Mouse (Mus musculus) testis, postnatal 10 days (tissue): ENCODE results near the gene Paf1.

ENCODE experiments used
- DNase-seq: peaks from one replicate; pipeline ENCODE4 v3.0.0; 2021; ENCODE audit warnings: low spot score

The Paf1 gene

DNA sequence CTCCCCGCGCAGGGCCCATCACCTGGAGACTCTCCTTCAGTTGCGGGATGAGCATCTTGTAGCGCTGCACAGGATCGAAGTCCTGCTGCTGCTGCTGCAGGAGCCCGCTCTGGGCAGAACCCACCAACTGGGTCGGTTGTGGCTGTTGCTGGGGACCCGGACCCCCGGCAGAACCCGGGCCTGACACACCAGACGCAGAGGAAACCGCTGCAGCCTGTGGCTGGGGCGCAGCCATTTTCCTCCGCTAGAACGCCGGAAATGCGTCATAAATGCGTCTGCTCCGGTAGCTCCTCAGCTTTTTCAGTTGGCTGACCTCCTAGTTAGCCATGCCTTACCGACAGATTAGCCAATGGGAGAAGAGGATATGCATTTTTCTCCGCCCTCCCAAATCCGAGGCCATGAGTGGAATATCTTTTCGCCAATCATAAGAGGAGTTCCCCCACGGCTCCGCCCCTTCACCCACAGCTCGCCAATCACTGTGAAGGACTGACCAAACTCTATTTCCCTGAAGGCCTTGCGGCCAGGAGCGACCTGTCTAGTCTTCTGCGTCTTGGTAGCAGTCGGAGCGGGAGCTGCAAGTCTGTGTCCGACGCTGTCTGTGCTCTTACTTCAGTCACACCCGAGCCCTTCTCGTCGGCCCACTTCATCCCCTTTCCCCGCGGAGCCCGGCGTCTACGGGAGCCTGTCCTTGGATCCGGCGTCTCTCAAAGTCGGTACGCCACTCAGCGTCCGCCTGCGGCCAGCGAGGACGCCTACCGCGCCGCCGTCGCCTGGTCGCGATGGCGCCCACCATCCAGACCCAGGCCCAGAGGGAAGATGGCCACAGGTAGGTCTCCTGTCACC lies at the start of gene Paf1, which contains the start of gene Med29:
Gene Paf1 (plus strand): TSS at position 523 of the 843 bp plus-strand sequence.
Gene Med29 (minus strand): TSS at position 280 of the 843 bp plus-strand sequence.
- peak; percentile 95 for DNase-seq

DNA sequence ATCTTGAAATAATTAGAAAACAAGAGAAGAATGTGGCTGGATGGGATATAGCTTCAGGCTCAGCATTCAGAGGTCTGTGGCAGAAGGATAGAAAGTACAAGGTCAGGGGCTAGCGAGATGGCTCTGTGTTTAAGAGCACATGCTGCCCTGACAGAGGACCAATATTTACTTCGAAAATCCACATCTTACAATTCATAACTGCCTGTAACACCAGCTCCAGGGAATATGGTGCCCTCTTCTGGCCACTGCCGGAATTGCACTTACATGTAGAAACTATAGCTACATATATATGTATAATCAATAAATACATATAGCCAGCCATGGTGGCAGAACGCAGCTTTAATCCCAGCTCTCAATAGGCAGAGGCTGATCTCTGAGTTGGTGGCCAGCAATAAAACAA lies 48.1 kb upstream of the Paf1 start:
- DNase-seq = peak; percentile 80

- DNase-seq = peak; percentile 81
Measured at GRCm38 (mm10) chr7:28347746-28348145, 45.0 kb upstream of the Paf1 start.

- no peak for DNase-seq
Measured at GRCm38 (mm10) chr7:28348601-28349000, 44.1 kb upstream of the Paf1 start.

GRCm38 (mm10) chr7:28350155-28350883 lies 42.4 kb upstream of the Paf1 start, which contains the start of gene Rps16:
Gene Rps16 (plus strand): TSS chr7:28350652.
- DNase-seq = peak; percentile 99

- no peak for DNase-seq
Measured at GRCm38 (mm10) chr7:28351676-28352191, 41.0 kb upstream of the Paf1 start.

DNA sequence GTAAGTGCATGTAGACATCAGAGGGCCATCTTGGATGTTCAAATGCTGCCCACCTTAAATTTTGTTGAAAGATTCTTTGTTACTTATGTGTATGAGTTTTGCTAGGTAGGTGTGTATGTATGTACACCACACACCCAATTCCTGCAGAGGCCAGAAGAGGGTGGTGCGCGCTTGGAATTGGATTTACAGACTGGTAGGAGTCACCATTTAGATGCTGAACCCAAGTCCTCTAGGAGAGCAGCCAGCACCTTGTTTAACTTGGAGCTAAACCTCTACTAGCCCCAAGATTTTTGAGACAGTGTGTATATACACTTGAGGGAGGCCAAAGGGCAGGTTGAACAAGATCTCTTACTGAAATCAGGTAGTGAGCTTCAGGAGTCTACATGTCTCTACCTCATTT lies 39.5 kb upstream of the Paf1 start:
- DNase-seq = no peak

GRCm38 (mm10) chr7:28354113-28354581 lies 38.6 kb upstream of the Paf1 start:
- no peak for DNase-seq

DNA sequence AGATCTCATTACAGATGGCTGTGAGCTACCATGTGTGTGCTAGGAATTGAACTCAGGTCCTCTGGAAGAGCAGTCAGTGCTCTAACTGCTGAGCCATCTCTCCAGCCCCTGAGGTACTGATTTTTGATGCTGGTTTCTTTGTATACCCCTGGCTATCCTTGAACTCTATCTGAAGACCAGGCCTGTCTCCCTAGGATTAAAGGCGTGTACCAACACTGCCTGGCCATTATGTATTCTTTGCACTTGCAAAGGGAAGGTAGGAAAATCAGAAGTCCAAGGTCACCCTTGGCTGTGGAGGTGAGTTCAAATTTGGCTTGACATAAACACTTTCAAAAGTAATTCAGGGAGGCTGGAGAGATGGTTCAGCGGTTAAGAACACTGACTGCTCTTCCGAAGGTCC lies 38.2 kb upstream of the Paf1 start:
- no peak for DNase-seq

DNA sequence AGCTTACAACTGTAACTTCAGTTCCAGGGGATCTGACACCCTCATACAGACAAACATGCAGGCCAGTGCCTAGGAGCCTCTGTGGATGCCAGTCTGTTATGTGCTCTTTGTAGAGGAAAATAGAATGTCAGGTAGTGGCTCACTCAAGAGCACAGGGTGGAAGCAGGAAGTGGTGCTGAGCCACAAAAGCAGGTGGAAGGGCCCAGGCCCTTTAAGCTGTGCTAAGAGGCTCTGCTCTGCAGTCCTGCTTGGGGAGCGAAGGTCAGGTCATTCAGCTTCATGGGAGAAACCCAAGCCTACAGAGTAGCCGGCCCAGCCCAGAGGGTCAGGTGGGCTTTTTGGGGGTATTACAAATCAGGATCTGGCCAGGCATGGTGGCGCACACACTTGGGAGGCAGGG lies 37.5 kb upstream of the Paf1 start:
- DNase-seq = no peak

GRCm38 (mm10) chr7:28356981-28357380 lies 35.8 kb upstream of the Paf1 start:
- peak; percentile 71 for DNase-seq

GRCm38 (mm10) chr7:28357984-28358383 lies 34.8 kb upstream of the Paf1 start:
- DNase-seq = no peak

GRCm38 (mm10) chr7:28358431-28358830 lies 34.3 kb upstream of the Paf1 start:
- no peak for DNase-seq

DNA sequence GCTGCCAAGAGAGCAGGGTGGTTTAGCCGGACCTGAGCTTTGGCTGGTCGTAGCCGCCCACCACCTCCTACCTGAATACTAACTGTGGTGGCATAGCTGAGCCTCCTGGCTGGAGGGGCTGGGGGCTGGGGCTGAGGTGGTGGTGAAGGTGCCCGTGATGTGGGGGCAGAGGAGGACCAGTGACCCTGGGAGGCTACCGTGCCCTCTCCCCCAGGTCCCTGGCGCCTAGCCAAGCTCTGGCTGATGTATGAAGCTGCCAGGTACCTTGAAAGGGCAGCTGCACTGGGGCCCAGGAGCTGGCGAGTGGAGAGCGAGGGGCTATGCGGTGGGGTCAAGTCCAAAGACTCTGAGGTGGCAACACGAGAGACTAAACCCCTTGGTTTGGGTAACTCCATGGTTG lies 32.9 kb upstream of the Paf1 start:
- DNase-seq = peak; percentile 77

- DNase-seq = no peak
Measured at GRCm38 (mm10) chr7:28360291-28360690, 32.5 kb upstream of the Paf1 start.

DNA sequence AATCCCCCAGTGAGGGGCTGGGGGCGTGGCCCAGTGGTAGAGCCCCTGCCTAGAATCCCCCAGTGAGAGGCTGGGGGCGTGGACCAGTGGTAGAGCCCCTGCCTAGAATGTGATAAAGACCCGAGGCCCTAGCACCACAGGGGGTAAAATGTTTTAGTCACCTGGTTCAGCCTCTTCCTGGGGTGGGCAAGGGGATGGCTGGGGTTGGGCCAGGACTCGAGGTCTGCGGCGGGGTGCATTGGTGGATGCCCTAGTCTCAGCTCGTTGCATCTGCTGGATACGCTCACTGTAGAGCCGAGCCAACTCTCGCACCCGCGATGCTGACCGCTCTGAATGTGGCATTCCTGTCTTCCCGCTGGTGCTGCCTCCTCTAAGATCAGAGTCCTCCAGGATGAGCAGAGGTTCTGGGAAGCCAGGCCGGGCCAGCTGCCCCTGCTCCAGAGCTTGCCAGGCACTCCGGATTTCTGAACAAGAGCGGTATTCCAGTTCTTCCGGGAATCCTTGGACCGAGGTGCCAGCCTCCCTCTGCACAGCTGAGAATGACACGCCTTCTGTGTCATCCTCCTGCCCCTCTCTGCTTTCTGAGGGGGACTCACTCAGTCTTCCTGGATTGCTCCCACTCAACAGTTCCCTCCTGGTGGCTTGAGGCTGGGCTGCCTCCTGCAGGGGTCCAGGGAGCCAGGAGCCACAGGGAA lies 31.0 kb upstream of the Paf1 start:
- DNase-seq = no peak

GRCm38 (mm10) chr7:28362441-28363060 lies 30.2 kb upstream of the Paf1 start:
- no peak for DNase-seq

- DNase-seq = no peak
Measured at GRCm38 (mm10) chr7:28367663-28368275, 25.0 kb upstream of the Paf1 start.

- DNase-seq = no peak
Measured at GRCm38 (mm10) chr7:28368276-28368920, 24.4 kb upstream of the Paf1 start.

GRCm38 (mm10) chr7:28370051-28370450 lies 22.7 kb upstream of the Paf1 start:
- DNase-seq = no peak
